Mouse (Mus musculus) urinary bladder, postnatal 10 days (tissue): ENCODE results near the gene Reg4.
A peak's percentile ranks its signal among the peaks of the same experiment; 100 is the strongest.

Experiments
- DNase-seq: peaks from one replicate; pipeline ENCODE4 v3.0.0; 2022; ENCODE audit warnings: low spot score

Gene Reg4

GRCm38 (mm10) chr3:98237240-98237639, 15.3 kb downstream of the Reg4 start:
- DNase-seq = no peak

GRCm38 (mm10) chr3:98238150-98238549, 16.2 kb downstream of the Reg4 start:
- no peak for DNase-seq

- no peak for DNase-seq
Measured at GRCm38 (mm10) chr3:98242051-98242450, 20.1 kb downstream of the Reg4 start.

- no peak for DNase-seq
Measured at GRCm38 (mm10) chr3:98242458-98243037, 20.6 kb downstream of the Reg4 start.

GRCm38 (mm10) chr3:98245892-98246291, 23.9 kb downstream of the Reg4 start:
- DNase-seq = no peak

GRCm38 (mm10) chr3:98246985-98247751, 25.2 kb downstream of the Reg4 start:
- DNase-seq = no peak

GRCm38 (mm10) chr3:98249378-98249777, 27.4 kb downstream of the Reg4 start:
- DNase-seq = no peak

GRCm38 (mm10) chr3:98249833-98250448, 28.0 kb downstream of the Reg4 start:
- DNase-seq = no peak

GRCm38 (mm10) chr3:98254059-98254458, 32.1 kb downstream of the Reg4 start:
- no peak for DNase-seq

GRCm38 (mm10) chr3:98254656-98255583, 33.0 kb downstream of the Reg4 start:
- DNase-seq = no peak

GRCm38 (mm10) chr3:98258723-98259122, 36.8 kb downstream of the Reg4 start:
- no peak for DNase-seq

GRCm38 (mm10) chr3:98259271-98259751, 37.4 kb downstream of the Reg4 start:
- DNase-seq = no peak

GRCm38 (mm10) chr3:98260534-98260933, 38.6 kb downstream of the Reg4 start:
- DNase-seq = no peak

GRCm38 (mm10) chr3:98261415-98261814, 39.5 kb downstream of the Reg4 start:
- no peak for DNase-seq

- no peak for DNase-seq
Measured at GRCm38 (mm10) chr3:98262133-98262532, 40.2 kb downstream of the Reg4 start.

GRCm38 (mm10) chr3:98267249-98267651, 45.3 kb downstream of the Reg4 start:
- no peak for DNase-seq

GRCm38 (mm10) chr3:98273623-98274398, 51.9 kb downstream of the Reg4 start:
- DNase-seq = no peak

- no peak for DNase-seq
Measured at GRCm38 (mm10) chr3:98279682-98280081, 57.7 kb downstream of the Reg4 start.

GRCm38 (mm10) chr3:98280204-98280932, 58.4 kb downstream of the Reg4 start, which contains the start of gene Hmgcs2:
Gene Hmgcs2 (plus strand): TSS chr3:98280435.
- peak; percentile 20 for DNase-seq

- no peak for DNase-seq
Measured at GRCm38 (mm10) chr3:98280933-98281678, 59.1 kb downstream of the Reg4 start.
